Mouse (Mus musculus): ENCODE measurements around the gene Lrrc49. TPM values are rescaled to one million over a fixed set of nuclear protein-coding genes. Genes with fewer than 3 reads are reported as not detected.
A peak's percentile ranks its signal among the peaks of the same experiment; 100 is the strongest.

Gene Lrrc49
- polyA plus RNA-seq, 1 experiment from 2014 or later: 21.7 TPM

- Histone ChIP-seq H3K27ac (no peak overlapping the region), H3K4me3 (no peak overlapping the region), H3K36me3 (peaks cover 37% of the 10 kb centered on the region), H3K9me3 (replicated peaks) (no peaks in the 10 kb centered on the region), H3K27me3 (ENCODE audit: low read depth, poor library complexity, severe bottlenecking) (no peaks in the 10 kb centered on the region), H3K4me1 (no peaks in the 10 kb centered on the region)
- no peak for DNase-seq (ENCODE audit: low spot score)
- 93% methylated on average over 5 of the region's 5 CpGs for WGBS
Measured at GRCm38 (mm10) chr9:60585206-60585605, 102.8 kb downstream of the Lrrc49 start.

GRCm38 (mm10) chr9:60582553-60582952, 105.4 kb downstream of the Lrrc49 start:
- Histone ChIP-seq H3K27ac (no peak overlapping the region), H3K4me3 (no peak overlapping the region), H3K9me3 (replicated peaks) (no peaks in the 10 kb centered on the region), H3K36me3 (peaks cover 25% of the 10 kb centered on the region), H3K4me1 (no peaks in the 10 kb centered on the region), H3K27me3 (ENCODE audit: low read depth, poor library complexity, severe bottlenecking) (no peaks in the 10 kb centered on the region)
- no peak for DNase-seq (ENCODE audit: low spot score)
- 86% methylated on average over 7 of the region's 7 CpGs for WGBS

GRCm38 (mm10) chr9:60573011-60573410, 114.9 kb downstream of the Lrrc49 start:
- H3K36me3 ChIP-seq: no peaks in the 10 kb centered on the region
- H3K27me3 ChIP-seq (ENCODE audit: low read depth, poor library complexity, severe bottlenecking): no peaks in the 10 kb centered on the region
- whole genome bisulfite sequencing: 95% methylated on average over 7 of the region's 7 CpGs
- no peaks in the 10 kb centered on the region for H3K4me1 ChIP-seq
- DNase-seq (ENCODE audit: low spot score): no peak
- no peak overlapping the region for H3K4me3 ChIP-seq
- no peaks in the 10 kb centered on the region for H3K9me3 ChIP-seq (replicated peaks)
- H3K27ac ChIP-seq: no peak overlapping the region

GRCm38 (mm10) chr9:60571725-60572124, 116.2 kb downstream of the Lrrc49 start:
- 93% methylated on average over 4 of the region's 4 CpGs for WGBS
- H3K9me3 ChIP-seq (replicated peaks): no peaks in the 10 kb centered on the region

GRCm38 (mm10) chr9:60571041-60571440, 116.9 kb downstream of the Lrrc49 start:
- Histone ChIP-seq H3K36me3 (no peaks in the 10 kb centered on the region), H3K4me3 (no peak overlapping the region), H3K27ac (no peak overlapping the region), H3K4me1 (no peaks in the 10 kb centered on the region), H3K9me3 (replicated peaks) (no peaks in the 10 kb centered on the region), H3K27me3 (ENCODE audit: low read depth, poor library complexity, severe bottlenecking) (no peaks in the 10 kb centered on the region)
- no peak for DNase-seq (ENCODE audit: low spot score)
- WGBS: 81% methylated on average over 4 of the region's 4 CpGs

More at GRCm38 (mm10) chr9:60571725-60572124, 116.2 kb downstream of the Lrrc49 start:
- no peaks in the 10 kb centered on the region for H3K27me3 ChIP-seq (ENCODE audit: low read depth, poor library complexity, severe bottlenecking)
- H3K4me3 ChIP-seq: no peak overlapping the region
- H3K4me1 ChIP-seq: no peaks in the 10 kb centered on the region
- no peak overlapping the region for H3K27ac ChIP-seq
- H3K36me3 ChIP-seq: no peaks in the 10 kb centered on the region
- no peak for DNase-seq (ENCODE audit: low spot score)

DNA sequence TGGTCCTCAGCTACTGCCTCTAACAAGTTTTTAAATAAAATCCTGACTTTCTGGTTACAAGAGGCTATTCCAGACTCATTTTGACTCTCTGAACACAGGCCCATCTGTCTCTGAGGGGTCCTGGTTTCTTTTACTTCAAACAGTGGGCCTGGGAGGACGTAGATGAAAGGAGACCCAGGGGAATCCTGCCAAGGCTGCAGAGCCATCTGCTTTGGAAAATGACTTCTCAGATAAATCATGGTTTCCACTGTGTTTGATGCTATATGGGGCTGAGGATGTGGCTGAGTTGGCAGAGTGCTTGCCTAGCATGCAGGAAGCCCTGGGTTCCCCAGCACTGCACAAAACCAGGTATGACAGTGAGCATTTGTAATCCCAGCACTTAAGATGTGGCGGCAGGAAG, 118.6 kb downstream of the Lrrc49 start:
- 57% methylated on average over 2 of the region's 2 CpGs for WGBS
- no peaks in the 10 kb centered on the region for H3K27me3 ChIP-seq (ENCODE audit: low read depth, poor library complexity, severe bottlenecking)
- no peaks in the 10 kb centered on the region for H3K9me3 ChIP-seq (replicated peaks)
- no peak overlapping the region for H3K4me3 ChIP-seq
- no peaks in the 10 kb centered on the region for H3K36me3 ChIP-seq
- H3K4me1 ChIP-seq: no peaks in the 10 kb centered on the region
- no peak overlapping the region for H3K27ac ChIP-seq
- no peak for DNase-seq (ENCODE audit: low spot score)

DNA sequence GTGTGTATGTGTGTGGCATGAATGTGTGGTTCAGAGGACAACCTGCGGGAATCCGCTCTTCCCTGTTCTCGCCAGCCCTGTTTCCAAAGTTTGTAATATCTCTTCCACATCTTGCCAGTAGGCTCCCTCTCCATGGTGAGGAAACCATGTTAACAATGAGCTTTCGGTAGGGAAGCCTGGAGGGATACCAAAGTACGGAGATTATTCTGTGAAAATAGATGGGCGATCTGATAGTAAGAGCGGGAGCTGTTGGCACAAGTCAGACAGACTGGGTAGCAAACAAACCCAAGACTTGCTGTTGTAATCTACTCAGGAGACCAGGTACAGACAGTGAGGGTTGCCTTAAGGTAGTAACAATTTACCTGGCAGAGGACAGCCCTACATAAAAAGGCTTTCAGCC, 124.1 kb downstream of the Lrrc49 start:
- 95% methylated on average over 7 of the region's 7 CpGs for WGBS
- Histone ChIP-seq H3K27me3 (ENCODE audit: low read depth, poor library complexity, severe bottlenecking) (no peaks in the 10 kb centered on the region), H3K36me3 (no peaks in the 10 kb centered on the region), H3K27ac (no peak overlapping the region), H3K9me3 (replicated peaks) (no peaks in the 10 kb centered on the region), H3K4me3 (no peak overlapping the region), H3K4me1 (peaks cover 23% of the 10 kb centered on the region)
- DNase-seq (ENCODE audit: low spot score): no peak

GRCm38 (mm10) chr9:60562443-60563371, 125.3 kb downstream of the Lrrc49 start:
- H3K4me3 ChIP-seq: peak overlapping the region; percentile 43
- no peaks in the 10 kb centered on the region for H3K9me3 ChIP-seq (replicated peaks)
- H3K27me3 ChIP-seq (ENCODE audit: low read depth, poor library complexity, severe bottlenecking): no peaks in the 10 kb centered on the region
- 25% methylated on average over 20 of the region's 20 CpGs for WGBS
- DNase-seq (ENCODE audit: low spot score): peak; percentile 69
- peak overlapping the region; percentile 68 for H3K27ac ChIP-seq
- no peaks in the 10 kb centered on the region for H3K36me3 ChIP-seq
- H3K4me1 ChIP-seq: peaks cover 23% of the 10 kb centered on the region

DNA sequence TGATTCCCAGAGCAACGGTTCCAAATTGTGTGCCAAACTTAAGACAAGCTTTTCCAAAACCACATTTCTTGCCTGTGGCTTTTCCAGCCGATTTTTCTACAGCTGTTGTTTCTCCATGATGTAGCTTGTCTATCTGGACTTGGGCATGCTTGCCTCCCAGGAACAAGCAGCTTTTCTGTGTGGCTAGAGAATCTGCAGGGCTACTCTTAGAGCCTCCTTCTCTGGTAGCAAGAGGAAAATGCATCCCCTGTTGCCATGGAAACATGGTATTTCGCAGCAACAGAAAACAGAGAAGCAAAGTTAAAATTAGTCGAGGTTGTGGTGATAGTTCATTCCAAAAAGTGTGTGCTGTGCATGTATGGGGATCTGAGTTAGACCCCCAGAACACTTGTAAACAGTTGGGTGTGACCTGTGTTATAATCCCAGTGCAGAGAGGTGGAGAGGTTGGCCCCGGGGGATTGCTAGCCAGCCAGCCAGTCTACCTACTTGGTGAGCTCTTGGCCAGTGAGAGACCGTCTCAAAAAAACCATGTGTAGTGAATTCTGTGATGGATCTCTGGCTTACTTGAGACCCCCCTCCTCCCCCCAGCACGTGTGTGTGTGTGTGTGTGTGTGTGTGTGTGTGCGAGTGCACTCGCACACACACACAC, 126.2 kb downstream of the Lrrc49 start:
- Histone ChIP-seq H3K36me3 (no peaks in the 10 kb centered on the region), H3K27ac (no peak overlapping the region), H3K27me3 (ENCODE audit: low read depth, poor library complexity, severe bottlenecking) (no peaks in the 10 kb centered on the region), H3K4me3 (no peak overlapping the region), H3K4me1 (peaks cover 23% of the 10 kb centered on the region), H3K9me3 (replicated peaks) (no peaks in the 10 kb centered on the region)
- WGBS: 66% methylated on average over 9 of the region's 9 CpGs
- DNase-seq (ENCODE audit: low spot score): no peak

- 82% methylated on average over 3 of the region's 3 CpGs for WGBS
- Histone ChIP-seq H3K27ac (no peak overlapping the region), H3K4me3 (no peak overlapping the region), H3K36me3 (no peaks in the 10 kb centered on the region), H3K27me3 (ENCODE audit: low read depth, poor library complexity, severe bottlenecking) (no peaks in the 10 kb centered on the region), H3K9me3 (replicated peaks) (no peaks in the 10 kb centered on the region), H3K4me1 (peaks cover 25% of the 10 kb centered on the region)
- no peak for DNase-seq (ENCODE audit: low spot score)
Measured at GRCm38 (mm10) chr9:60558507-60558906, 129.5 kb downstream of the Lrrc49 start.

- Histone ChIP-seq H3K27ac (no peak overlapping the region), H3K9me3 (replicated peaks) (no peaks in the 10 kb centered on the region), H3K27me3 (ENCODE audit: low read depth, poor library complexity, severe bottlenecking) (no peaks in the 10 kb centered on the region), H3K36me3 (no peaks in the 10 kb centered on the region), H3K4me1 (0 out of 2 replicates have a peak, but pooled peaks cover 3% of the 10 kb centered on the region), H3K4me3 (no peak overlapping the region)
- no peak for DNase-seq (ENCODE audit: low spot score)
- 85% methylated on average over 4 of the region's 4 CpGs for WGBS
Measured at GRCm38 (mm10) chr9:60551238-60551637, 136.7 kb downstream of the Lrrc49 start.

DNA sequence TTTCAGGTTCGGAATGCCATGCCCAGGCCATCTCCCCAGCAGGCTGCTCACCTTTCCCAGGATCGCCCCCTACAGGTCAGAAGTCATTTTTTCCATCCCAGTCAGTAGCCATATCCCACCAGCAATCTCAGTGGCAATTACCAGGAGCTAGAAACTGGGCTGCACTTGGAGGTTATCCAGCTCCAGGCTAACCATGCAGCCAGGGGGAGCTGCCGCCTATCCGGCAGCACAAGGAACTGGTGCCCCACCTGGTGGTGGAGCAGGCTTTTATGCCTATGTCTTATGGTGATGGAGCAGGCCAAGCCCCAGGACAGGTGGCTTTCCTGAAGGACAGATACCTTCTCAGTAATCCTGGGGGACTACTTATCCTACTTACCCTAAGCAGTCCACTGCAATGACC, 139.8 kb downstream of the Lrrc49 start:
- H3K4me1 ChIP-seq: peaks cover 14% of the 10 kb centered on the region
- no peak overlapping the region for H3K4me3 ChIP-seq
- 36% methylated on average over 4 of the region's 4 CpGs for WGBS
- H3K27ac ChIP-seq: no peak overlapping the region
- H3K36me3 ChIP-seq: no peaks in the 10 kb centered on the region
- DNase-seq (ENCODE audit: low spot score): peak; percentile 57
- H3K27me3 ChIP-seq (ENCODE audit: low read depth, poor library complexity, severe bottlenecking): no peaks in the 10 kb centered on the region
- no peaks in the 10 kb centered on the region for H3K9me3 ChIP-seq (replicated peaks)

GRCm38 (mm10) chr9:60546169-60546568, 141.8 kb downstream of the Lrrc49 start:
- H3K4me3 ChIP-seq: no peak overlapping the region
- no peak overlapping the region for H3K27ac ChIP-seq
- H3K9me3 ChIP-seq (replicated peaks): no peaks in the 10 kb centered on the region
- no peaks in the 10 kb centered on the region for H3K36me3 ChIP-seq
- 87% methylated on average over 2 of the region's 2 CpGs for WGBS
- H3K4me1 ChIP-seq: peaks cover 16% of the 10 kb centered on the region
- no peak for DNase-seq (ENCODE audit: low spot score)
- H3K27me3 ChIP-seq (ENCODE audit: low read depth, poor library complexity, severe bottlenecking): no peaks in the 10 kb centered on the region

All from limb, embryonic 10.5 days (tissue).